Mouse (Mus musculus) CH12.LX (cell line): ENCODE results near the gene Gal3st2.

Experiments used
- CTCF ChIP-seq, 2 experiments: IDR thresholded peaks in 1 of 2; conservative IDR thresholded peaks in 1 of 2; 2 replicates each; pipeline ENCODE4 v1.5.1; 2011 to 2012; ENCODE audit warnings: low read depth in 2 of 2, low read length in 2 of 2, improper control_type of control experiment in 1 of 2, inconsistent platforms in 1 of 2, mild to moderate bottlenecking in 1 of 2, moderate library complexity in 1 of 2
- MAFK ChIP-seq: IDR thresholded peaks from 2 replicates; pipeline ENCODE4 v1.6.1; 2011; ENCODE audit warnings: low read length, improper control_type of control experiment; ENCODE audit not compliant: insufficient replicate concordance
- ZNF384 ChIP-seq: IDR thresholded peaks from 2 replicates; pipeline ENCODE4 v1.6.1; 2012; ENCODE audit warnings: low read depth, low read length, improper control_type of control experiment, inconsistent platforms

DNA sequence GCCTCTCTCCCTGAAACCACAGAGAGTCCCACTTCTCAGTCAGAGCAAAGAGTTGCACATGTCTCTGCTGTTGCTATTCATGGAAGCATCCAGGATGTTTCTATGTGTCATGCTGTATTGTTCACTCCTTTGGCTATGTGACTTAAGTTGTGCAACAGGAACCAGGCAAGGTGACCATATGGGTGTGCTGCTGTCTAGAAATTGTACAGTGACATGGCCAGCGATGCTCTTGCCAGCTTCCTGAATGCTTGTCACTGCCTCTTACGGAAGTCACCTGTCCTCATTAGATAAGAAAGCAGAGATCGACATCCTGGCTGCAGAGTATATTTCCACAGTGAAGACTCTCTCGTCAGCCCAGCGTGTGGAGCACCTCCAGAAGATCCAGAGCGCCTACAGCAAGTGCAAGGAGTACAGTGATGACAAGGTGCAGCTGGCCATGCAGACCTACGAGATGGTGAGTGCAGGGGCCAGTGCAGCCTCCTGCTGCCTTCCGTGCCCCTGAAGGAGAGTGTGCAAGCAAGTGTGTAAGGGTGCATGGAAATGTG, 49.5 kb upstream of the Gal3st2 start:
- no peak for TF ChIP-seq MAFK
- no peak for TF ChIP-seq ZNF384
- no peak for TF ChIP-seq CTCF (conservative IDR thresholded peaks at IDR 0.05 in 1 of 2, IDR thresholded peaks at IDR 0.05 in 1 of 2; ENCODE audit: low read depth in 2 of 2, low read length in 2 of 2)
